Mouse (Mus musculus) regulatory T cell (primary cell): ENCODE data around the gene Il1rl2.
"Not testable (repeated sequence)": the region's sequence is repeated elsewhere in the genome, so short reads cannot be mapped to it uniquely, and the experiment has no call there.

Experiments
- in situ Hi-C: fragments of 300-600 bp; cut with MboI, MseI; formaldehyde crosslinking; loops from one replicate; pipeline ENCODE4 v1.15.1; 2025; ENCODE audit warnings: high pct_unique_total_duplicates

Gene Il1rl2

DNA sequence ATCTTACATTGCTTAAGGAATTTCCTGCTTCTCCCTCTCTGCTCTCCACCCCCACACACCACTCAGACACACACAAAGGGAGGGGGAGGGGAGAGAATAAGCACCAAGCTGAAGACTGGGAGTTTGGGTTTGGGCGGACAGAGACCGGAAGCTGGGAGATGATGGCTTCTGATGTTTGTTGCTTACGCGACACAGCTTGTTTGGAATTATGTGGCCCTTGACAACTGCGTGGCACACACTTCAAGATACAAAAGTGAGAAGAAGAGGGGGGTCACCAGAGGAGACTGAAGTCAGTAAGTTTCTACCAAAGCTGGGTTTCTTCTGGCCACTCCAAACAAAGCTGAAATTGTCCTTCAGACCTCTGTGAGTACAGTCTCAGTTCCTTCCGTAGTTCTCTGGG is at the start of gene Il1rl2:
TSS of gene Il1rl2 (plus strand) at position 154 of the 400 bp plus-strand sequence.
- in situ Hi-C loops: no loop called here

GRCm38 (mm10) chr1:40275285-40276013 is 49.0 kb upstream of the Il1rl2 start:
- in situ Hi-C loops: no loop called here

- in situ Hi-C loops: no loop called here
These were observed 46.5 kb upstream of the Il1rl2 start for GRCm38 (mm10) chr1:40277944-40278343.

- in situ Hi-C loops: no loop called here
These were observed 45.7 kb upstream of the Il1rl2 start for GRCm38 (mm10) chr1:40278720-40279119.

DNA sequence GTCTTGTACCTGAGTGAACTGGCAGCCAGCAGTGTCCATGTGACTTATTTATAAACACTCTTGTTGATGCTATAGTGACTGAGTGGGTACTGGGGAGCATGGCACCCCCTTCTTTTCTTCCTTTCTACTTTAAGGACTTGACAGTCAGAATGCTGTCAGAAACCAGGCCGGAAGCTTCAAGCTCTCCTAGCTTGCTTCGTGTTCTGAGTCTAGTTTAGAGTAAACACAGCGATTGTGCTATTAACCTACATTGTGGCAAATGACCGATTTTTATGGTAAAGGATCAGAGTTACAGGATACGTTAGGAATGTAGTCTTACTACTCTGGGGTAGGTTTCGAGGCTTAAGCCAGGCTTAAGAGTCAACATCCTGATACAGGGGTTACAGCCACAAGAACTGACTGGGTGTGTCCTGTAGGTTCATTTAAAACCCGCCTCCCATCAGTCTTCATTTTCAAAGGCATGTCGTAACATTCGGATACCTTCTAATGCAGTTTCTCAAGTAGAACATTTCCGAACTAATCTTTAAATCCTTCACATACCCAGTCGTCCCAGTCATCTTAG is 45.1 kb upstream of the Il1rl2 start:
- in situ Hi-C loops: no loop called here

GRCm38 (mm10) chr1:40281950-40282349 is 42.5 kb upstream of the Il1rl2 start:
- in situ Hi-C loops: no loop called here

DNA sequence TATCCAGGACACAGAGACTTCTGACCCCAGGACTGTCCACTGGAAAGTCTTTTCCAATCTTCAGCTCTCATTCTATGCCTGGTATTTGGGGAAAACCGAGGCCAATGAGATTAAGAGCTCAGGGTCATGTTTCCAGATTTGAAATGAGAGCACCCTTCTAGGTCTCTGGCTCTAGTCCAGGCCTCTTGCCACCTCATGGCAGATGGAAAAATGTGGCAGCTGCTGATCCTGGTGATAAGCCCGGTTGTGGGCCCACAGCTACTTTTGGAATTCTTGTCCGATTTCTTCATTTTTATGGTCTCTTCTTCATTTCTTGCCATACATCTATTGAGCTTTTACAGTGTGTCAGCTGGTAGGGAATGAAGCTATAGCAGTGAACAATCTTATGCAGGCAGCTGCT is 42.0 kb upstream of the Il1rl2 start:
- in situ Hi-C loops: no loop called here

- in situ Hi-C loops: no loop called here
These were observed 40.4 kb upstream of the Il1rl2 start for GRCm38 (mm10) chr1:40283995-40284394.

DNA sequence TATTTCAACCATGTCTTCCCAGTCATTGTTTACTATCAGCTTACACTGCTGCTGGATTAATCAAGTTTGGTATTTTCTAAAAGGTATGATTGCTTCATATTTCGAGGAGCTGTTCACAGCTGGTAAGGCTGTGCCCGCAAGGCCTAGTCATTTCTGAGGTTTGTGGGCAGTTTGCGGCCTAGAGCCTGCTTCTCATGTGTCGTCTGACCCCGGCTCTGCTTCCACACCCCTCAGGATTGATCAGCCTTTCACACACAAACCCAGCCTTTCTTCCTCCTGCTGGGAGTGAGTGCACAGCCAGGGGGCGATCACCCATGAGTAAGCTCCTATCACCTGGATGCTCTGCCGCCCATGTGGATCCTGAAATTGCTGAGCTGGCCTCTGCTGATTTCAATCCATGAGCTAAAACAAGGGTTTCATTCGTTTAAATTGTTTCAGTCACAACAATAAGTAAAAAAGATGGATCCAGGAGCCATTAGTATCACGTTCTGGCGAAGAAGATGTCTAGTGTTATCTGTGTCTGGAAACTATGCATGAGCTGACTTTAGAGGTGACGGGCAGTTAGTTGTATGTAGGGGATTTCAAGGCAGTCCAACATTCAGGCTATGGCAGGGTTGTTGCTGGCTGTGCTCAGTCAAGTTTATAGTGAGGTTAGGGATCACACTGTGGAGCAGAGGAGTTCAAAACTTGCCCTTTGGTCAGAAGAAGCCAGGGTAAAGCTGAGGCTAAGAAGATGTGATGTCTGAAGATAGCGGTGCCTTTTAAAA is 33.7 kb upstream of the Il1rl2 start:
- in situ Hi-C loops: no loop called here

DNA sequence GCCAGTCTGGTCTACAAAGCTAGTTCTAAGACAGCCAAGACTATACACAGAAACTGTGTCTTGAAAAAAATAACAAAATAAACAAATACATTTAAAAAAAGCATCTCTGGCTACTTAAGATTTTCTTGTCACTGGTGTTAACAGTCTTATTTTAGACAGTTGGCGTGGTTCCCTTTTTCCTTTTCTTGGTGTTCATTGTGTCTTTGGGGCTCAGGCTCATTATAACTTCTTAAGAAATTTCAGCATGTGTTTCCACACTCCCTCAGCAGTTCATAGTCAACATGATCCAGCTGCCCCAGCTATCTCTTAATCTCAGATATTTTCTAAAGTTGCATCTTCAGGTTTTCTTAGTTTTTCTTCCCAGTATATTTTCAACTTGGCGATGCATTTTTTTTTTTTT is 32.2 kb upstream of the Il1rl2 start:
- in situ Hi-C loops: no loop called here

DNA sequence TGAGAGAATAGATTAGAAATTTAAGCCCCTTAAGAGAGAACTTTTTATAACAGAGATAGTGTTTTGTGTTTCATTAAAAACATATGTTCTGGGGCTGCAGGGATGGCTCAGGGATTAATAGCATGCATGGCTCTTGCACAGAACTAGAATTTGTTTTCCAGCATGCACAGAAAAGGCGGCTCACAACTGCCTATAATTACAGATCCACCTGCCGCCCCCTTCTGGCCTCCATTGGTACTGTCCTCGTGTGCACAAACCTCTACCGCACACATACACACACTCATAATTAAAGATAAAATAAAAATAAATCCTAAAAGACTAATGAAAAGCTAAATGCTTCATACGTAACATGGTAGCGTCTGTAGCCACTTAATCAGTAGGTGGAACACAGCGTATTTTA is 30.5 kb upstream of the Il1rl2 start:
- in situ Hi-C loops: no loop called here

GRCm38 (mm10) chr1:40294824-40295223 is 29.6 kb upstream of the Il1rl2 start:
- in situ Hi-C loops: no loop called here

GRCm38 (mm10) chr1:40298053-40298452 is 26.4 kb upstream of the Il1rl2 start:
- in situ Hi-C loops: no loop called here

GRCm38 (mm10) chr1:40303179-40303866 is 21.1 kb upstream of the Il1rl2 start:
- in situ Hi-C loops: no loop called here

GRCm38 (mm10) chr1:40304321-40304720 is 20.1 kb upstream of the Il1rl2 start:
- in situ Hi-C loops: not testable (repeated sequence)

GRCm38 (mm10) chr1:40306111-40306510 is 18.3 kb upstream of the Il1rl2 start:
- in situ Hi-C loops: no loop called here

DNA sequence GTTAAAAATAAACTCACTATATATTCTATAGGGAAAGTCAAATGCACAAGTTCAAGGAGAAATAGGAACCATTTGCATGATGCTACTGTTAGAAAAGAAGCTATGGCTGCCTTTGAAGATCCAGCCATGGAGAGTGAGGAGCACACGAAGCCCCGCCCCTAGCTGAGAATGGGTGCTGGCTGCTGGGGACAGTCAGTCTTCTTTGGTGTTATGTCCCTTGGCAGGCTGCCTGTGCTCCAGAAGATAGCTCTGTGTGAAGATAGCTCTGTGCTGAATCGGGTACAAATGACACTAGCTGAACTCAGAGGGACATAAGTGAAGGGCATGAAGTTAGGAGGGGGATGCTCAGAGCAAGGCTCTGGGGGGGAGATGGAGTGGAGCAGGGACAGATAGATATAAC is 13.3 kb upstream of the Il1rl2 start:
- in situ Hi-C loops: no loop called here

DNA sequence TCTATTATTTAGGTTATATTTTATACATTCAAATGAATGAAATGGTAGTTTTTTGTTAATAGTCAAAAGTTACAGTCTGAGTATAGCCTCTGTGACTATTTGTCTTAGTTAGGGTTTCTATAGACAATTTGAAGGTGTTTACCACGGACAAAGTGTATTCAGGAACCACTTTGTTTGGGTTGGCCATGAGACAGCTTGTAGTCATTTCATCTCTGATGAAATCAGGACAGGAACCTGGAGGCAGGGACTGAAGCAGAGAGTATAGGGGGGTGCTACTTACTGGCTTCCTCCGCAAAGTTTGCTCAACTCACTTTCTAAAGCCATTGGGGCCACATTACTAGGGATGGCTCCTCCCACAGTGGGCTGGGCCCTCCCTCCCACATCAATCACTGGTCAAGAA is 12.8 kb upstream of the Il1rl2 start:
- in situ Hi-C loops: no loop called here

GRCm38 (mm10) chr1:40314016-40314415 is 10.4 kb upstream of the Il1rl2 start:
- in situ Hi-C loops: no loop called here

GRCm38 (mm10) chr1:40317657-40318056 is 6.8 kb upstream of the Il1rl2 start:
- in situ Hi-C loops: no loop called here

DNA sequence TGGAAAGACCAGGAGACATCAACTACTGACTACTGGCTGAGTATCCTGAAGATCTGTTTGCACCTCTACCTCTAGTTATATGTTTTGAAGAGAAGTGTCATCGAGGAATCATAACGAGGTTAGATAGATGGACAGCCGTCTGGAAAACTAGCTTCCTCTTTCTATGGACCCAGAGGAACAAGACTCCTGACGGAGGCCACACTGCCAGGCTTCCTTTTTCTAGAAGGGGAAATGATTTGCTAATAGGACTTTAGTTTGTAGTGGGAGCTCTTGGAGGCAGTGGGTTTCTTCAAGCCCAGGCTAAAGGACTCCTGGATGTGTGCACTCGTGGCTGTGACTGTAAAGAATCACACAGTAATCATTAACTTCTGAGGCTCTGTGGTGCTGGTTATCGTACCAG is 2.6 kb upstream of the Il1rl2 start:
- in situ Hi-C loops: no loop called here

DNA sequence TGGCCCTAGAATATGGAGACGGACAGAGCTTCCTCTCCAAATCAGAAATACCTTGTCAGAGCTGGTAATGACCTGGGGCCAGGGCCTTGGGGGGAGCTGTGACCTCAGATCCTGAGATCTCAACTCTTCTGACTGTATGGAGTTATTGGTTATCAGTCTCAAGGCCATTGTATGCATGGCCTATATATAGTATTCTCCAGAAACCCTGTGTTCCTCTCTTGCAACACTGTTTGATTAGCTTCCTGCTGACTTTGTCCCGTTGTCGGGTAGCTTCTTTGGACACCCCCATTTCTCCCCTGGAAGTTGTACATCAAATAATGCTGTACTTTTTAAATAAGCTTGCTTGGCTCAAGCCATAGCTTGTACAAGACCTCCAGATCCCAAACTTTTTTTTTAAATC is 1.9 kb upstream of the Il1rl2 start:
- in situ Hi-C loops: no loop called here
